Mouse (Mus musculus): Measurements from ENCODE around the gene Gnaq.

- TF ChIP-seq POLR2A (IDR thresholded peaks at IDR 0.05; ENCODE audit: control insufficient read depth, extremely low read depth, insufficient read depth, low read length, poor library complexity) (no peak), CTCF (IDR thresholded peaks at IDR 0.05; ENCODE audit: borderline replicate concordance, control insufficient read depth, extremely low read depth, insufficient read depth, low read length, poor library complexity) (no peak)
These were observed 118.3 kb downstream of the Gnaq start for GRCm38 (mm10) chr19:16250921-16251320.

All from thymus, adult 2 months (tissue).